Mouse (Mus musculus) hindbrain, embryonic 15.5 days (tissue): ENCODE measurements around the gene Fancd2. TPM values are rescaled to one million over a fixed set of nuclear protein-coding genes. Genes with fewer than 3 reads are reported as not detected.

Experiments used
- microRNA-seq: library from miRNA; unstranded; fragments of <30 nt; microRNA quantifications from one replicate; pipeline ENCODE4, GENCODE M21; 2016
- polyA plus RNA-seq: library from polyadenylated mRNA; unstranded; fragments of >200 nt; fragmentation: Nextera tagmentation; extraction: Ambion mirVana; gene quantifications from 2 replicates; pipeline ENCODE4 v1.2.1, GENCODE M21; 2015

Gene Fancd2
- polyA plus RNA-seq, 1 experiment from 2014 or later: 2.0 TPM

Small RNA genes lying within 50 kb of the gene (microRNA-seq; reads per million reads assigned to microRNA genes)
- gene Gm23365: not detected

Other genes starting within 250 kb of the Fancd2 start
- 4.8 and 10.2 TPM in 2 replicates for gene Cpne9, start 249.4 kb upstream of the Fancd2 start, polyA plus RNA-seq
- gene Brpf1, start 224.5 kb upstream of the Fancd2 start, polyA plus RNA-seq: 16.3 and 17.1 TPM in 2 replicates
- 8.5 and 9.3 TPM in 2 replicates for gene Ogg1, start 204.7 kb upstream of the Fancd2 start, polyA plus RNA-seq
- 112 and 117 TPM in 2 replicates for gene Camk1, start 187.7 kb upstream of the Fancd2 start, polyA plus RNA-seq
- 70.7 and 77.5 TPM in 2 replicates for gene Tada3, start 153.8 kb upstream of the Fancd2 start, polyA plus RNA-seq
- gene Arpc4, start 153.6 kb upstream of the Fancd2 start, polyA plus RNA-seq: 413 and 423 TPM in 2 replicates
- 11.1 and 11.3 TPM in 2 replicates for gene Ttll3, start 142.4 kb upstream of the Fancd2 start, polyA plus RNA-seq
- 18.7 and 23.3 TPM in 2 replicates for gene Rpusd3, start 112.3 kb upstream of the Fancd2 start, polyA plus RNA-seq
- not detected in 2 replicates for gene Cidec, start 95.9 kb upstream of the Fancd2 start, polyA plus RNA-seq
- gene Jagn1, start 89.1 kb upstream of the Fancd2 start, polyA plus RNA-seq: 96.5 and 98.2 TPM in 2 replicates
- gene Il17re, start 73.2 kb upstream of the Fancd2 start, polyA plus RNA-seq: 0.09 and 0.21 TPM in 2 replicates
- 3.2 and 4.6 TPM in 2 replicates for gene Il17rc, start 60.3 kb upstream of the Fancd2 start, polyA plus RNA-seq
- 77.8 and 92.7 TPM in 2 replicates for gene Creld1, start 48.4 kb upstream of the Fancd2 start, polyA plus RNA-seq
- gene Prrt3, start 29.8 kb upstream of the Fancd2 start, polyA plus RNA-seq: 11.3 and 12.6 TPM in 2 replicates
- 109 and 115 TPM in 2 replicates for gene Emc3, start within 50 bp of the Fancd2 start, polyA plus RNA-seq
- gene Fancd2os, start 69.0 kb downstream of the Fancd2 start, polyA plus RNA-seq: not detected in 2 replicates
- gene Brk1, start 73.1 kb downstream of the Fancd2 start, polyA plus RNA-seq: 244 and 249 TPM in 2 replicates
- 71.2 and 78.7 TPM in 2 replicates for gene Vhl, start 92.3 kb downstream of the Fancd2 start, polyA plus RNA-seq
- gene Irak2, start 106.8 kb downstream of the Fancd2 start, polyA plus RNA-seq: 2.9 and 3.6 TPM in 2 replicates
- gene Tatdn2, start 165.4 kb downstream of the Fancd2 start, polyA plus RNA-seq: 0.78 and 1.5 TPM in 2 replicates
- gene Ghrl, start 188.2 kb downstream of the Fancd2 start, polyA plus RNA-seq: 0.71 and 0.78 TPM in 2 replicates
- 200 TPM in 2 replicates for gene Sec13, start 209.1 kb downstream of the Fancd2 start, polyA plus RNA-seq